Mouse (Mus musculus) liver, embryonic 14.5 days (tissue): ENCODE data around the gene Tex48.

Experiments
- CTCF ChIP-seq: IDR thresholded peaks from 2 replicates; pipeline ENCODE4 v1.5.1; 2016; ENCODE audit warnings: antibody characterized with exemption, low read depth, control low read depth
- EP300 ChIP-seq: IDR thresholded peaks from 2 replicates; pipeline ENCODE4 v1.6.1; 2016; ENCODE audit warnings: antibody characterized with exemption, low read depth

- TF ChIP-seq CTCF (no peak), EP300 (no peak)
Measured at GRCm38 (mm10) chr4:63605545-63605944, 16.7 kb downstream of the Tex48 start.
